Mouse (Mus musculus) kidney, postnatal 25 days (tissue): ENCODE results near the gene Ssc4d.

Experiments
- DNase-seq, 2 experiments: peaks; one replicate each; pipeline ENCODE4 v3.0.0; 2021; ENCODE audit warnings: mixed read lengths in 2 of 2

The Ssc4d gene

DNA sequence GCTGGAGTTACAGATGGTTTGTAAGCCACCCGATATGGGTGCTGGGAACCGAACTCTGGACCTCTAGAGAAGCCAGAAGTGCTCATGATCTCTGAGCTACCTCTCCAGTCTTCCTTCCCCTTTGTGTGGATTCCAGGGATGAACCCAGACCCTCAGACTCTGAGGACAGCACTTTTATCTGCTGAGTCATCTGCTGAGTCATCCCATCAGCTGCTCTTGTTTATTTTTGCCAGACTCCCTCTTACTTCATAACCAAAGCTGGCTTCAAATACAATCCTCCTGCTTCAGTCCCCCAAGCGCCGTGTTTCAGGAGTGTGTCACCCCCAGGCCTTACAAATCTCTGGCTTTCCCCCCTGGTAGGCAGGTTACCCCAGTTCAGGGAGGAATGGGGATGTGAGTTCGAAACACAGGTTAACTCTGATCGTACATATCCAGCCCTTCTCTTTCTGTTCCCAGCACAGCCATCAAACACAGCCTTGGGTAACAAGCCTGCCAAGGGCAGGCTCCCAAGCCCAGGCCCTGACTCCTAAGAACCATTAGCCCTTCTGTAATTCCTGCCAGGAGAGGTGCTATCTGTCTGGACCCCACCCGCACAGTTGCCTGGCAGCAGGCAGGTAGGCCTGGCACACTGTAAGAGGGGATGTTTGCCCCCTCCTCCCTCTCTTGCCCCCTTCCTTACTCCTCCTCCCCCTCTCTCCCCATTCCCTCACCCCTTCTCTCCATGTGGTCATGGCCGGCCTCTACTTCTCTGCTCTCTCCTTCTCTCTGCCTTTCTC lies 1.8 kb upstream of the Ssc4d start:
- no peak for DNase-seq

DNA sequence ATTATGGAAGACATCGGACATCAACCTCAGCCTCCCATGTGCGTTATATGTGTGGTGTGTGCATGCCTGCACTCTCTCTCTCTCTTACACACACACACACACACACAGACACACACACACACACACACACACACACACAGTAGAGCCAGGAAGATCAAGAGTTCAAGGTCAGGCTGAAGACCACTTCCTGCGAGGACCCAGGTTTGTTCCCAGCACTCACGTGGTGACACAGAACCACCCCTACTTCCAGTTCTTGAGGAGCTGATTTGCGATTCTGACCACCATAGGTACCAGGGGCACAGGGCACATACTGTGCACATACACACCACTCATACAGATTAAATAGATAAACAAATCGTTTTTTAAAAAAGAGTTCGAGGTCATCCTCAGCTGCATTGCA lies 2.5 kb downstream of the Ssc4d start:
- no peak for DNase-seq

DNA sequence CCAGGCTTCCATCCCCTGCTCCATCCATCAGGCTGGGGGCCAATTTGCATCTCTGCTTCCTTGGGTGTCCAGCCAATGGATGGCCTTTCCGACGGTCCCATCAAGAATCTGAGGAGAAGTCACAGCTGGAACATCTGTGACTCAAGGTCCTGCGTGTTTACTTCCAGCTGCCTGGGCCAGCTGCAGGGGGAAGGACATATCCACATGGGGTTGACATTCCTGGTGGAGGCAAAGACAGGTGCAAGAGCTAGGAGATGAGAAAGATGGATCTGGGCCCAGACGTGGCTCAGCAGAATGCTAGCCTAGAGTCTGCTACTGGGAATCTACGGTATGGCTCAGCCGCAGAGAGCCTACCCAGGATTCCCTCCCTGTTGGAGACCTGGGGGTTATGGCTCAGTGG lies 4.1 kb downstream of the Ssc4d start:
- DNase-seq = no peak

DNA sequence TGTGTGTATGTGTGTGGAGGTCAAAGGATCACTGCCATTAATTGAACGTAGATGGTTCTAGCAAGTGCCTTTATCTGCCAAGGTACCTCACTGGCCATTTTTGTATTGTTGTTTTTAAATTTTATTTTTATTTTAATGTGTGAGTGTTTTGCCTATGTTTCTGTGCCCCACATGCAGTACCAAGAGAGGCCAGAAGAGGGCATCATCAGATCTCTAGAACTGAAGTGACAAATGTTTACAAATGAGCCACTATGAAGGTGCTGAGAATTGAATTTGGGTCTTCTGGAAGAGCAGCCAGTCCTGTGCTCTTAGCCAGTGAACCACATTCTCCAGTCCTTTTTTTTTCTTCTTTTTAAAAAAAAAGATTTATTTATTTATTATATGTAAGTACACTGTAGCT lies 5.5 kb downstream of the Ssc4d start:
- peak in 1 of 2 experiments; percentile 77 for DNase-seq

DNA sequence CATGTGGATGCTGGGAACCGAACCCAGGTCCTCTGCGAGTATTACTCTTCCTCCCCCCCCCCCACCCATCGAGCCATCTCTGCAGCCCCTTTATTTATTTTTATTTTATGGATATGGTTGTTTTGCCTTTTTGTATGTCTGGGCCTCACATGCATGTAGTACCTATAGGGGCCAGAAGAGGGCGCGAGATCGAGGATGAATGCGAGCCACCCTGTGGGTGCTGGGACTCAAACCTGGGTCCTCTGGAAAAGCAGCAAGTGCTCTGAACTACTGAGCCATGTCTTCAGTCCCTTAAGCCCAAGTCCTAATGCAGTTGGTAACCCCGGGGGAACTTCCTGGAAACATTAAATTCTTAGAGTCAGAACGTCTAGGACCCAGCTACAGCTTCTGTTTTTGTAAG lies 7.5 kb downstream of the Ssc4d start:
- peak in 1 of 2 experiments; percentile 17 for DNase-seq

DNA sequence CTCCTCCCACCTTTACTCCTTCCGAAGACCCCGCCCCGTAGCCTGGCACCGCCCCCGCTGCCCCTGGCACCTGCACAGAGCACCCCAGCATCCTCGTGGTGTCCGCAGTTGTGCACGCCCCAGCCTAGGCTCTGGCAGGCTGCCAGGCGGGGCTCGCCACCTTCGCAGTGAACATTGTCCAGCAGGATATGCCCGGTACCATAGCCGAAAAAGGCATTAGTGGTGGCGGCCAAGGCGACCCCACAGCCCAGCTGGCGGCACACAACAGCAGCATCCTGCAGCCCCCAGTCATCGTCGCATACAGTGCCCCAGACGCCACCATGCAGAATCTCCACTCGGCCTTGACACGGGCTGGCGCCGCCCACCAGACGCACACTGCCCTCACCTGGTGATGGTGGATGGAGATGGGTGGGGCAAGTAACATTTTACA lies 8.8 kb downstream of the Ssc4d start:
- peak; percentile 60 to 82 for DNase-seq

DNA sequence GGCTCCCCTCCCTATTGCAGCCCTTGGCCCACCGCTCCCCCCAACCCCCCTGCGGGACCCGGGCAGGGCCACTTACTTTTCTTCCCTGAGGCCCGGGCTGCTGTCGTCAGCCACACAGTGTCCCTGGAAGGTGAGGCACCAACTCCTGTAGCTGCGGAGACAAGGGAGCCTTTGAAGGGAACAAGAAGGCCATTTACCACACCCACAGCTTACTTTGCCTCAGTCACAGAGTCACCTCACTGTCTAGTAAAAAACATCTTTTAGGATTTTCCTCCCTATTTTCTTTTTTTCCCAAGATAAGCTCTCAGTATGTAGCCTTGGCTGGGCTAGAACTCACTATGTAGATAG lies 11.1 kb downstream of the Ssc4d start:
- no peak for DNase-seq

DNA sequence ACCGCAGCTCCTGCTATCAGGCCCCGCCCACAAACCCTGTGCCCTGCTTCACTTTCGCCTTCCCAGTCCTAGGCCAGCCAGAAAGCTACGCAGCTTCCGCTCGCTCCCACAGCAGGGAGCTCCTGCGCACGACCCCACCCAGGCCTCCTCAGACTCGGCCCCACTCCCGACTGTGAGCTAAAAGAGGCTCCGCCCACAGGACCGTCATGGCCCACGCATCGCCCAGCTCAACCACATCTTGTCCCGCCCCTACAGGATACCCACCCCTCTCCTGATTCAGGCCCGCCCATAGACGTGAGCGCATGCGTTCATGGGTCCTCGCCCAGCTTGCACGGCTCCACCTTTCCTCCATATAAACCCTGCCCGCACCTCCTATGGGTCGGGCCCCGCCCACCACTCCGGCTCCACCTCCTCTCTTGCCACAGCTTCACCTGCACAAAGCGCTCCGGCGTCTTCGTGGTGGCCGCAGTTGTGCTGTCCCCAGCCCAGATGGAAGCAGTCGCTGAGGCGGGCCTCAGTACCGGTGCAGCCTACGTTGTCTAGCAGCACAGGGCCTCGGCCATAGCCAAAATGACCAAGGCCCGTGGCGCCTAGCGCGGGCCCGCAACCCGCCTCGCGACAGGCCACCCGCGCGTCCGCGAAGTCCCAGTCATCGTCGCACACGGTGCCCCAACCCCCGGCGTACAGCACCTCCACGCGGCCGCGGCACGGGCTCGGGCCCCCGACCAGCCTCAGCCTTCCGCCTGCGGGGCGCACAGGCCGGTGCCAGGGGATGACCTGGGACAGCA lies 11.6 kb downstream of the Ssc4d start:
- peak; percentile 99 to 100 for DNase-seq

DNA sequence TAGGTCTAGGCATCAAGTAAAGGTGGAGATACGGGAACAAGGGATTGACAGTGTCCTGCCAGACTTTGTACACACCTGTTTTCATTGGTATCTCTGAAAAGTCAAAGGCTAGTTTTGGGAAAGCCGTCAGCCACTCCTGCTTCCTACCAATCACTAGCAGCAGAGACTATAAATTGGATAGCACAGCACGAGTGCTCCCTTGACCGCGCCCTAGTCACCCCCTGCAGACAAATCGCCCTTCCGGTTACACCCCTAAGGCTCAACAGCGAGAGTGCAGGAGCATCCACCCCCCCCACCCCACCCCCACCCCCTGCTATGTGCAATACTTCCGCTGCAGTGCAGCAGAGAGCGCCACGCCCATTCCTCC lies 12.2 kb downstream of the Ssc4d start:
- no peak for DNase-seq

DNA sequence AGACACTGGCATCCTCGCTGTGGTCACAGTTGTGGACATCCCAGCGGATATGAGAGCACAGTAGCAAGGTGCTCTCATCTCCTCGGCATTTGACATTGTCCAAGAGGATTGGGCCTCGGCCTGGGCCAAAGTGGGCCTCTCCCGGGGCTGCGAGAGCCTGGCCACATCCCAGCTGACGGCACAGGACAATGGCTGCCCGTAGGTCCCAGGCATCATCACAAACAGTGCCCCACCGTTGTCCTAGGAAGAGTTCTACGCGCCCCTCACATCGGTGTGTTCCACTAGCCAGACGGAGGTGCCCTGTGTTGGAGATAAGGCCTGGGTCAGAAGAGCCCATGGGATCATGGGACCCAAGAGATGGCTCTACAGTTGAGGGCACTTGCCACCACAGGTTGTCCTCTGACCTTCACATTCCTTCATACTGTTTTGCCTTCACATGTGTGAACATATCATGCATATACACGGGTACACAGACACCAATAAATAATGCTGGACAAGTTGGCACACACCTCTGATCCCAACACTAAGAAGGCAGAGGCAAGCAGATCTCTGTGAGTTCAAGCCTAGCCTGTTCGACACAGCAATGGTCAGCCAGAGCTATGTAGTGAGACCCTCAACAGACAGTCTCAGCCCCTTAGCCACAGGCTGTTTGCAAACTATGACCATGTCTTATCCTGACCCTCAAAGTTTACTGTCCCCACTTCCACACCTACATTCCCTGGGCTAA lies 13.3 kb downstream of the Ssc4d start:
- no peak for DNase-seq

DNA sequence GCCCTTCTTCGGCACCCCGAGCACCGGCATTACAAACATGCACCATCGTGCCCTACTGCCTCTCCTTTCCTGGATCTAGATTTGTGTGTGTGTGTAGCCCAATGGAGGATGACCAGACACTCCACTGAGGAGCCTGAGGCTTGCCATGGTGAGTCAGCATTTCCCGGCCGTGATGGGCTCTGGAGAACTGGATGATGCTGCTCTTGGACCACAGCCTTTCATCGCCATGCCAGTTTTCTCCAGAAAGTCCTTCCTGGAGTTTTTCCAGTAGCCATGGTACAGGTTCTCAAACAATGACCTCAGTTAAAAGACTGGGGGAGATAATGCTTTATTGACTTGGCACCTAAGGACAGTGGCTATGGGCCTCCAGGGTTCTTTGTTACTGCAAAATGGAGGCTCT lies 14.4 kb downstream of the Ssc4d start:
- DNase-seq = no peak

DNA sequence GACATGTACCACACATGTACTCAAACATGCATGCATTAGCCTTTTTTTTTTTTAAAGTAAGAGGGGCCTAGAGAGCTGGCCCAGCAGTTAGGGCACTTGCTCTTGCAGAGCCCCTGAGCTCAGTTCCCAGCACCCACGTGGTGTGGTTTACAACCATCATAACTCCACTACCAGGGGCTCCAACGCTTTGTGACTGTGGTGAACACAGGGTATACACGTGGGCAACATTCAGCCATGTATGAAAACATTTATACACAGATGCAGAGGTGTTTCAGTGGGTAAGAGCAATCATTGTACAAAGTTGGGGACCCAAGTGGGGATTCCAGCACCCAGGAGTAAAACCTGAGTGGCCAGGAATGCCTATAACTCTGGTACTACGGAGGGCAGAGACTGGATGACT lies 16.0 kb downstream of the Ssc4d start:
- no peak for DNase-seq

DNA sequence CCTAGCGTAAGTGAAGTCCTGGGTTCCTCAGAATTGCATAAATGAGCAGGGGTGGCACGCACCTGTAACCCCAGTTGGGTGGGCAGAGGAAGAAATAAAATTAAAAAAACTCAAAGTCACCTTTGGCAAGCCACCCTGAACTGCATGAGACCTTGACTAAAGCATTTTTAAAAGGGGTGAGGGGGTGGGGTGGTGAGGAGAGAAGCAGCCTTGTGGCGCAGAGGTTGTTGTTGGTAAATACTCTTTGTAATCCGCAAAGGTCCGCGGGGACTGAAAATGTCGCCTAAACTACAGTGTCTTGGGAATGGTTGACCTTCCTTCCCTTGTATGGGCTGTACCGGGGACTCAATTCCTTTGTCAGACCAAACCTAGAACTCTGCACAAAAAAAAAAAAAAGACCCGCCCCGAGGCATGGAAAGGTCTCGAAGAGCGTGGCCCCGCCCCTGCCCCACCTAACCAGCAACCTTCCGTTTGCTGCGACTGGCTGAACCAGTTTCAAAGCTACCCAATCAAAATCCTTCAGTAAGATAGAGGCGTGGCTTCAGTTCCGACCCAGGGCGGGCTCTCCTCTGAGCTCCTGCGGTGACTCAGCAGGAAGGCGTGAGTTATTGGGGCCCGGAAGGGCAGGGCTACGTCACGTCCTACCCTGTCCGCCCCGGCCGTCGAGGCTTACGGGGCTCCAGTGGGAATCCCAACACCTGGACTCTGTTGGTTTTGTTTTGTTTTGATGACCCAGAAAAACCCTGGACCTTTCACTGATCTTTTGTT lies 16.9 kb downstream of the Ssc4d start:
- peak; percentile 96 to 99 for DNase-seq

DNA sequence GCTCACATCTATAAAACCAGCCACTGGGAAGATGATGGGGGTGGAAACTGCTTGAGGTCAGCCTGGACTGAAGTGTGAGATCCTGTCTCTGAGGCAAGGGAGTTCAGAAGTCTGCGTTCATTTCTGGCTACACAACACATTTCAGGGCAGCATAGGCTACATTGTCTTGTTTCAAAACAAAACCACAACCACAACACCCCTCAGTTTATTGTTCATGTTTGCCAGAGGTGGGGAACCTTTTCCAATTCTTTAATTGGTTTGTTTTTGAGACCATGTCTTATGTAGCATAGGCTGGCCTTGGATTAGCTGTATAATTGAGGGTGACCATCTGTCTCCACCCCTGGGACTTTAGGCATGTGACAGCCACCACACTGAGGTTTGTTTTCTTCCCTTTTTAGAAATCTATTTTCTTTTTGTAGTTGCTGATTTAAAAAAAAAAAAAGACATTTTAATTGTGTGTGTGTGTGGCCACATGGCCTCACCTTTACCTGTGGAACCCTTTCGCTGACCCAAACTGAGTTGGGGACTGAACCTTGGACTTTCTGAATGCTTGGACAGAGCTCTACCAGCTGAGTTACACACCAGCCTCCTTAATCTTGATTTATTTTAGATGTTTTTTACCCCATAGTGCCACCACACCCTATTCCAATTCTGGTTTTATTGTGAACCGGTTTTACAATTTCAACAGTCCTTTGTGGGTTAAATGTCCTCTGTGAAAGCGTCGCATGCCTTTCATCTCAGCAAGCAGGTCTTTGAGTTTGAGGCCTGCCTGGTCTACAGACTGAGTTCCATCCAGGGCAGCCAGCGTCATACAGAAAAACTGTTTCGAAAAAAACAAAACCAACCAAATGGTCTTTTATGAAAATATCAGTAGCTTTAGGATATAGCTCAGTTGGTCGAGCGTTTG lies 17.8 kb downstream of the Ssc4d start:
- DNase-seq = no peak

DNA sequence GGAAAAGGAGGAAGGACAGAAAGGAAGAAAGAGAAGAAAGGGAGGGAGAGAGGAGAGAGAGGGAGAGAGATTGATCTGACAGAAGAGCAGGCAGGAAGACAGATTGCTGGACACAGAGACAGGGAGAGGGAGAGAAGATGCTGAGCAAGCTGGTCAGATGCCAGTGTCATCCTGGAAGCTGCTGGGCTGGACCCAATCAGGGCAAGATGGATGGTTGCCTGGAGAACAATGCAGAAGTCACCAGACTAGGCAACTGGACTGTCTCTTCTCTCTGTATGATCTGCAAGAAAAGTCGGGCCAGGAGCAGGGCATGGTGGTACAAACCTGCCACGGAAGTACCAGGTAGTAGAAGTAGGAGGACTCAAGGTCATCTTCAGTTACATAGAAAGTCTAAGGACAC lies 21.5 kb downstream of the Ssc4d start:
- no peak for DNase-seq

DNA sequence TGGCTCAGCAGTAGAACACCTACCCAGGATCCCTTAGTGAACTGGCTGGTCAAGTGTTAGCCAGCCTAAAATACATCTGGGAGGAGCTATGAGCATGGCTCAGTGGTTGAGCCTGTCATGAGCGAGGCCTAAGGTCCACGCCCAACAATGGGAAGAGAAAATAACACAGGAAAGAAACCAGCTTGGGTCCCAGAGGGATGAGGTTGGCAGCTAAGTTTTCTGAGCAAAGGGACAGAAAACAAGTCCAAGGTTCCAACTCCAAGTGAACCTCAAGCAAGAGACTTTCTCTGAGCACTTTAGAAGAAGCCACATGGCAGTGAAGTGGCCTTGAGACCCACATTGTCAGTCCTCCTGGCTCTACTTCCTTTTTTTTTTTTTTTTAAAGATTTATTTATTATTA lies 22.7 kb downstream of the Ssc4d start:
- DNase-seq = no peak

DNA sequence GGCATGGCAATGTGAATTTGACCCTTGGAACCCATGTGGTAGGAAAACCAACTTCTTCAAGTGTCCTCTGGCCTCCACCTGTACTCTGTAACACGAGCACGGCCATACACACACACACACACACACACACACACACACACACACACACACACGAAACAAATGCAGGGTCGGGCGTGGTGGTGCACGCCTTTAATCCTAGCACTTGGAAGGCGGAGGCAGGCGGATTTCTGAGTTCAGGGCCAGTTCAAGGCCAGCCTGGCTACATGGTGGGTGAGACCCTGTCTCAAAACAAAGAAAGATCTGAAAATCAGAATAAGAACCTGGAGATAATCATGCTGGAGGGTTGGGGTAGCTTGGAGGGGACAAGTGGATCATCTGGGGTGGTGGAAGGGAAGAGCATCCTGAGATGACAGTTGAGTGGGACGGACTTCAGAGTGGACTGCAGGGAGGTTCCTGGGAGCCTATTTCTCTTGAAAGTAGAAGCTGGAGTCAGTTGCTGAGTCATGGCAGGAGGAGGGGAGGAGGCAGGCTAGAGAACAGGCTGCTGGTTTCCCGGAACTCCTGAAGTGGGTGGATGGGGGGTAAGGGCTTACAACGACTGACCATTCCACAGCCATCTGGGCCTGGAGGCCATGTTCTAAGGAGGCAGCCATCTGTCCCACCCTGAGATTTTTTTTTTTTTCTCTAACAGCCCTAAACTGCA lies 23.5 kb downstream of the Ssc4d start:
- DNase-seq = no peak

DNA sequence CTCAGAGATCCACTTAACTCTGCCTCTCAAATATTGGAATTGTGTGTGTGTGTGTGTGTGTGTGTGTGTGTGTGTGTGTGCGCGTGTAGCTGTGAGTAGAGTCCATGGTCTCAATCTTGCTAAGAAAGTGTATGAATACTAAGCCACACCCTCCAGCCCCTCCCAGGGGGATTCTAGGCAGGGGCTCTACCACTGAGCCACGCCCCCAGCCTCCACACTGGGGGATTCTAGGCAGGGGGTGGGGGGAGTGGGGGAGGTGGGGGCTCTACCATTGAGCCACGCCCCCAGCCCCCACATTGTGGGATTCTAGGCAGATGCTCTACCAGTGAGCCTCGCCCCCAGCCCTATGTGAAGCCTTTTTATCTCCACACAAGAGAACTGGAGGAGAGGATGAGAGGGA lies 27.7 kb downstream of the Ssc4d start:
- peak in 1 of 2 experiments; percentile 19 for DNase-seq

DNA sequence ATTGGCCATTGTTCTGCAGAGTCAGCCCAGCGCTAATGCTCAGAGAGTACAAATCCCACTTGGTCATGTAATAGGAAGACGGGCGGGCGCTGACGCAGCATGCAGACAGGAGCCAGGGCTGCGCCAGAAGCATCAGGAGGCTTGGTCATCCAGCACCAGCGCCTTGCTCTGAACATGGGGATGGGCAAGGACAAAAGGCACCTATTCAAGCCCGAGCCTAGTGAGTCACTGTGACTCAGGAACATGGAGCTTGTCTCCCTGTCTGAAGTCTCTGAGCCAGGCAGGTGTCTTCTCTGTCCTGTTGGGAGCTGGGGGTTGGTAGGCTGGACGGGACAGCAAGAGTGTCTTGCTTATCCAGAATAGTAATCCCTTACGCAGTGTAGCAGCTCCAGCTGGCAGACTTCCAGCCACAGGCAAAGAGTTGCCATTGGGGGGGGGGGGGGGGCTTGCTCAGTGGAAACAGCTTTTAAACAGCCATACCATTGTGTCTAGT lies 28.4 kb downstream of the Ssc4d start:
- peak in 1 of 2 experiments; percentile 32 for DNase-seq

DNA sequence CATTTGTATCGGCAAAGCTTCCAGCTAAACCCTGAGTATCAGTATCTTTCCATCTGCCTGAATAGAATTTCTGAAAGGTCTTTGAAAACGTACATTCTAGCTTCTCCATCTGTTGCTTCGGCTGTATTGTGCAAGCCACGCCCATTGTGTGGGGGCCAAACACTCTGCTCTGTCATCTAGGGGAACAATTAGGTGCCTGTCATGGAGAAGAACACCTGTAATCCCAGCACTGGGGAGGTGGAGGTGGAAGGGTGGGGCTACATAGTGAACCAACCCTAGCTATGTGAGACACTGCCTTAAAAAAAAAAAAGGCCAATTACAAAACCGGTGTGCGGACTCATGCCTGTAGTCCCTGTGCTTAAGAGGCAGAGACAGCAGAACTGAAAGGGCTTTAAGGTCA lies 31.6 kb downstream of the Ssc4d start:
- DNase-seq = no peak

DNA sequence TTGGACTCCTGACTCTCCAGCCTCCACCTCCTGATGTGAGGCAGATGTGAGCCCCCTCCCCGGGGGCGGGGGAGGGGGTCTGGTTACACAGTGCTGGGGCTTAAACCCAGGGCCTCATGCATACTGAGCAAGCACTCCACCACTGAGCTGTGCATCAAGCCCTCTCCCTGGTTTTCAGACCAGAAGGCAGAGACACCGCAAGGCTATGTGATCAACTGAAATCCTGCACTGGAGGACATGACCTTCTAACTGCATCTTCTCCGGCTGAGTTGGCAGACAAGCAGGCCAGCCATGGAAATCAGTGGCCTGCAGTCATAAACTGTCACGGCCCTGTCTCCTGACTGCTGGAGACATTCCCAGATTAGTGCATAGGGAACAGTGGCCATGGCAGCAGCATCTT lies 33.7 kb downstream of the Ssc4d start:
- peak in 1 of 2 experiments; percentile 33 for DNase-seq
